Mouse (Mus musculus): ENCODE measurements at regions not wholly inside any gene's neighbourhood (a gene's known extent, or its start where the extent isn't known, plus 50 kb on each side); places are given as distances from the start of the nearest gene placed in this dataset.

DNA sequence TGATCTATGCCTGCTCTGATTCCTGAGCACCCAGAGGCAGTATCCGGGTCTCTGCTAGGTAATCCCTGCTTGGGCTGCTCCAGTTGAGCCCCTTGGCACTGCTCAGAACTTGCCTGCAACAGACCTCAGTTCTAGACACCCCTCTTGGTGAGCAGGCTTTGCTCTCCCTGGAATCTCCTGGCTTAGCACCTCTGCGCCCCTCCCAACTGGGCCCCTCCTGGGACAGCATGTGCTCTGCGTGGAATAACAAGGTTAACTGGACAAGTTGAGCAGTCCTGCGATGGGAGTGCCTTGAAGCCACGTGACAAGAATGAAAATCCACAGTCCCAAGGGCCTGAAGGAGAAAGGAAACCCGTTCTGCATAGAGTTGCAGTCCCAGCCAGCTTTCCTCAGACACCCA, 97.5 kb upstream of the Cntln start:
- TF ChIP-seq CTCF (IDR thresholded peaks at IDR 0.05; ENCODE audit: control insufficient read depth, insufficient read depth, insufficient read length) (no peak), USF1 (IDR thresholded peaks at IDR 0.05; ENCODE audit: low read depth) (peak; percentile 30), MYOG (IDR thresholded peaks at IDR 0.05; ENCODE audit: control insufficient read depth, extremely low read depth, insufficient read length) (no peak), FOSL1 (IDR thresholded peaks at IDR 0.05; ENCODE audit: insufficient read depth, low read length, poor library complexity, severe bottlenecking) (no peak), MAX (IDR thresholded peaks at IDR 0.05) (no peak)

All from C2C12 (cell line).